Comparison of ENCODE assay signal across 12 mouse cellular contexts in genomic region chr5:43589440-43589830, GRCm38 (mm10).
DNase-seq lines count a peak whose midpoint lies in the region; ATAC-seq and TF ChIP-seq lines count a peak whose summit lies in the region.
"Had no signal": no experiment of that assay in that cellular context is flagged by ENCODE, and none has a peak within 500 bp of the region (broad histone marks: within the 10 kb centered on the region; RNA-seq: fewer than 3 reads in every experiment).

No protein-coding gene starts in this region.

- H3K4me1 ChIP-seq in intestine, embryonic 15.5 days (replicated peaks): peaks cover 3% of the 10 kb centered on the region; the same call in 1 of the 2 replicates
- H3K4me1 ChIP-seq in intestine, postnatal 0 days (replicated peaks; ENCODE audit: control insufficient read depth, insufficient read depth, low read length): no peaks in the 10 kb centered on the region
- no peaks in the 10 kb centered on the region for H3K4me1 ChIP-seq in lung, postnatal 0 days (ENCODE audit: insufficient read depth, low read depth, low read length)
- peaks cover 5% of the 10 kb centered on the region; the same call in 1 of the 2 replicates for H3K4me1 ChIP-seq in forebrain, embryonic 15.5 days

- H3K4me3 ChIP-seq in intestine, embryonic 15.5 days (replicated peaks): no peak overlapping the region
- H3K4me3 ChIP-seq in intestine, postnatal 0 days (ENCODE audit: low read depth, low read length): no peak overlapping the region
- H3K4me3 ChIP-seq in lung, postnatal 0 days (ENCODE audit: low read depth, low read length): no peak overlapping the region
- H3K4me3 ChIP-seq in forebrain, embryonic 15.5 days: no peak overlapping the region
- H3K4me3 ChIP-seq: forebrain, embryonic 10.5 days; limb, embryonic 12.5 days; neural tube, embryonic 13.5 days had no signal

- H3K4me2 ChIP-seq in intestine, embryonic 15.5 days (replicated peaks): no peak overlapping the region
- H3K4me2 ChIP-seq in intestine, postnatal 0 days (replicated peaks; ENCODE audit: low read depth): no peak overlapping the region
- no peak overlapping the region for H3K4me2 ChIP-seq in lung, postnatal 0 days (replicated peaks; ENCODE audit: low read depth, low read length)
- no peak overlapping the region for H3K4me2 ChIP-seq in forebrain, embryonic 15.5 days (replicated peaks)
- H3K4me2 ChIP-seq: limb, embryonic 12.5 days; neural tube, embryonic 13.5 days had no signal

- no peak for ATAC-seq in intestine, embryonic 15.5 days
- no peak for ATAC-seq in intestine, postnatal 0 days
- no peak for ATAC-seq in lung, postnatal 0 days
- ATAC-seq in forebrain, embryonic 15.5 days (replicated peaks): no peak
- ATAC-seq: inflammation-experienced regulatory T-cells, adult 6 months had no signal

- no peaks in the 10 kb centered on the region for H3K36me3 ChIP-seq in intestine, embryonic 15.5 days
- no peaks in the 10 kb centered on the region for H3K36me3 ChIP-seq in intestine, postnatal 0 days (ENCODE audit: control insufficient read depth, insufficient read depth)
- no peaks in the 10 kb centered on the region for H3K36me3 ChIP-seq in lung, postnatal 0 days (ENCODE audit: insufficient read depth, low read length)
- no peaks in the 10 kb centered on the region for H3K36me3 ChIP-seq in forebrain, embryonic 15.5 days
- H3K36me3 ChIP-seq: forebrain, embryonic 10.5 days; limb, embryonic 12.5 days; neural tube, embryonic 13.5 days had no signal

- peak; percentile 33; the same call in 1 of the 2 replicates for TF ChIP-seq EP300 in lung, postnatal 0 days (IDR thresholded peaks at IDR 0.05)

- H3K27ac ChIP-seq in intestine, embryonic 15.5 days: peak overlapping the region; percentile 42; the same call in 1 of the 2 replicates
- H3K27ac ChIP-seq in intestine, postnatal 0 days (ENCODE audit: low read depth, low read length): no peak overlapping the region
- 0 out of 2 replicates have a peak overlapping the region, but pooled peaks have one; percentile 4 for H3K27ac ChIP-seq in lung, postnatal 0 days (ENCODE audit: low read length)
- no peak overlapping the region for H3K27ac ChIP-seq in forebrain, embryonic 15.5 days (replicated peaks)
- H3K27ac ChIP-seq: forebrain, embryonic 10.5 days; limb, embryonic 12.5 days; neural tube, embryonic 13.5 days had no signal

- no peak for TF ChIP-seq CTCF in intestine, postnatal 0 days (IDR thresholded peaks at IDR 0.05; ENCODE audit: low read depth)
- no peak for TF ChIP-seq CTCF in lung, postnatal 0 days (IDR thresholded peaks at IDR 0.05)

- DNase-seq in lung, postnatal 0 days (ENCODE audit: low spot score): peak; percentile 58
- no peak for DNase-seq in lung, postnatal 14 days
- DNase-seq in fibroblast of lung, adult 2 months (ENCODE audit: low read depth): peak; percentile 40
- DNase-seq in urinary bladder, postnatal 14 days (ENCODE audit: low spot score): no peak
- DNase-seq: cerebellum, postnatal 25 days had no signal

- H3K9me3 ChIP-seq in intestine, embryonic 15.5 days: no peaks in the 10 kb centered on the region
- no peaks in the 10 kb centered on the region for H3K9me3 ChIP-seq in intestine, postnatal 0 days (ENCODE audit: control insufficient read depth)
- no peaks in the 10 kb centered on the region for H3K9me3 ChIP-seq in lung, postnatal 0 days (ENCODE audit: low read length)
- no peaks in the 10 kb centered on the region for H3K9me3 ChIP-seq in forebrain, embryonic 15.5 days
- H3K9me3 ChIP-seq: forebrain, embryonic 10.5 days; limb, embryonic 12.5 days; neural tube, embryonic 13.5 days had no signal

- no peaks in the 10 kb centered on the region for H3K27me3 ChIP-seq in intestine, embryonic 15.5 days (replicated peaks)
- no peaks in the 10 kb centered on the region for H3K27me3 ChIP-seq in intestine, postnatal 0 days (replicated peaks; ENCODE audit: control insufficient read depth, insufficient read depth, low read length)
- H3K27me3 ChIP-seq in lung, postnatal 0 days (replicated peaks; ENCODE audit: insufficient read depth, low read length): no peaks in the 10 kb centered on the region
- H3K27me3 ChIP-seq in forebrain, embryonic 15.5 days: no peaks in the 10 kb centered on the region
- H3K27me3 ChIP-seq: limb, embryonic 12.5 days; neural tube, embryonic 13.5 days had no signal

- no peak overlapping the region for H3K9ac ChIP-seq in intestine, embryonic 15.5 days
- no peak overlapping the region for H3K9ac ChIP-seq in intestine, postnatal 0 days (ENCODE audit: low read depth, low read length)
- H3K9ac ChIP-seq in lung, postnatal 0 days (replicated peaks; ENCODE audit: low read depth): no peak overlapping the region
- H3K9ac ChIP-seq in forebrain, embryonic 15.5 days (replicated peaks): no peak overlapping the region
- H3K9ac ChIP-seq: limb, embryonic 12.5 days; neural tube, embryonic 13.5 days had no signal

- WGBS in intestine, embryonic 15.5 days: 47% methylated on average over 2 of the region's 2 CpGs
- WGBS in intestine, postnatal 0 days: 61% methylated on average over 2 of the region's 2 CpGs
- 65% methylated on average over 2 of the region's 2 CpGs for WGBS in lung, postnatal 0 days
- 16% methylated on average over 2 of the region's 2 CpGs for WGBS in forebrain, embryonic 15.5 days

Comparison
In these comparisons a context has a peak if more than half of its experiments do, and no peak if none do; other contexts are left out.
1. H3K27ac ChIP-seq: peak in intestine, embryonic 15.5 days (single experiment) and lung, postnatal 0 days (single experiment); none in intestine, postnatal 0 days (single experiment) and forebrain, embryonic 15.5 days (single experiment).
2. DNase-seq: peak in lung, postnatal 0 days (single experiment) and fibroblast of lung, adult 2 months (single experiment); none in lung, postnatal 14 days (single experiment) and urinary bladder, postnatal 14 days (single experiment).